Mouse (Mus musculus): ENCODE measurements at regions not wholly inside any gene's neighbourhood (a gene's known extent, or its start where the extent isn't known, plus 50 kb on each side); places are given as distances from the start of the nearest gene placed in this dataset.
A peak's percentile ranks its signal among the peaks of the same experiment; 100 is the strongest.

- DNase-seq (ENCODE audit: low read depth): no peak
These were observed 51.3 kb upstream of the Tank start for GRCm38 (mm10) chr2:61527127-61527526.

GRCm38 (mm10) chr2:61524060-61524734 lies 54.2 kb upstream of the Tank start:
- DNase-seq (ENCODE audit: low read depth): no peak

- no peak for DNase-seq (ENCODE audit: low read depth)
These were observed 63.8 kb upstream of the Tank start for GRCm38 (mm10) chr2:61514445-61515123.

GRCm38 (mm10) chr2:61513787-61514444 lies 64.5 kb upstream of the Tank start:
- DNase-seq (ENCODE audit: low read depth): peak; percentile 48

GRCm38 (mm10) chr2:61503594-61503993 lies 74.8 kb upstream of the Tank start:
- no peak for DNase-seq (ENCODE audit: low read depth)

- DNase-seq (ENCODE audit: low read depth): no peak
These were observed 76.5 kb upstream of the Tank start for GRCm38 (mm10) chr2:61501922-61502321.

- DNase-seq (ENCODE audit: low read depth): no peak
These were observed 79.1 kb upstream of the Tank start for GRCm38 (mm10) chr2:61499266-61499665.

- no peak for DNase-seq (ENCODE audit: low read depth)
These were observed 80.5 kb upstream of the Tank start for GRCm38 (mm10) chr2:61497930-61498329.

GRCm38 (mm10) chr2:61496968-61497367 lies 81.4 kb upstream of the Tank start:
- DNase-seq (ENCODE audit: low read depth): no peak

GRCm38 (mm10) chr2:61493918-61494712 lies 84.3 kb upstream of the Tank start:
- peak; percentile 69 for DNase-seq (ENCODE audit: low read depth)

GRCm38 (mm10) chr2:61492043-61492743 lies 86.2 kb upstream of the Tank start:
- peak; percentile 44 for DNase-seq (ENCODE audit: low read depth)

GRCm38 (mm10) chr2:61490436-61491109 lies 87.8 kb upstream of the Tank start:
- DNase-seq (ENCODE audit: low read depth): no peak

- DNase-seq (ENCODE audit: low read depth): no peak
These were observed 88.6 kb upstream of the Tank start for GRCm38 (mm10) chr2:61489762-61490161.

GRCm38 (mm10) chr2:61483820-61484219 lies 94.6 kb upstream of the Tank start:
- DNase-seq (ENCODE audit: low read depth): no peak

- no peak for DNase-seq (ENCODE audit: low read depth)
These were observed 101.7 kb upstream of the Tank start for GRCm38 (mm10) chr2:61476648-61477047.

GRCm38 (mm10) chr2:61474626-61475025 lies 103.8 kb upstream of the Tank start:
- no peak for DNase-seq (ENCODE audit: low read depth)

- DNase-seq (ENCODE audit: low read depth): no peak
These were observed 107.9 kb upstream of the Tank start for GRCm38 (mm10) chr2:61470521-61470920.

GRCm38 (mm10) chr2:61470064-61470463 lies 108.3 kb upstream of the Tank start:
- no peak for DNase-seq (ENCODE audit: low read depth)

GRCm38 (mm10) chr2:61455902-61456301 lies 122.5 kb upstream of the Tank start:
- DNase-seq (ENCODE audit: low read depth): peak; percentile 39

- no peak for DNase-seq (ENCODE audit: low read depth)
These were observed 123.7 kb upstream of the Tank start for GRCm38 (mm10) chr2:61454729-61455128.

GRCm38 (mm10) chr2:61454311-61454728 lies 124.1 kb upstream of the Tank start:
- DNase-seq (ENCODE audit: low read depth): peak; percentile 56

Data from c-Kit-positive CD71-negative TER-119-negative erythroid progenitor cells, embryonic 14.5 days (primary cell).